Mouse (Mus musculus): ENCODE data around the gene Tac4. TPM values are rescaled to one million over a fixed set of nuclear protein-coding genes. Genes with fewer than 3 reads are reported as not detected.

The Tac4 gene
- polyA plus RNA-seq, 1 experiment from 2014 or later, result not detected

GRCm38 (mm10) chr11:95315215-95315955, 54.1 kb downstream of the Tac4 start:
- 71% methylated on average over 7 of the region's 7 CpGs for WGBS (ENCODE audit: insufficient replicate concordance)
- ATAC-seq (ENCODE audit: low read depth), result no peak
- Histone ChIP-seq H3K9me3 (replicated peaks; ENCODE audit: control insufficient read depth, low read length) (no peaks in the 10 kb centered on the region), H3K27ac (ENCODE audit: low read length) (no peak overlapping the region), H3K4me3 (ENCODE audit: low read depth, low read length) (no peak overlapping the region), H3K4me1 (ENCODE audit: control insufficient read depth, low read depth, low read length) (peaks cover 33% of the 10 kb centered on the region), H3K4me2 (ENCODE audit: low read depth, low read length) (no peak overlapping the region), H3K9ac (ENCODE audit: low read depth, low read length) (no peak overlapping the region), H3K36me3 (ENCODE audit: control insufficient read depth, insufficient read depth) (no peaks in the 10 kb centered on the region), H3K27me3 (ENCODE audit: control insufficient read depth, insufficient read depth, low read depth, low read length) (no peaks in the 10 kb centered on the region)

- H3K4me1 ChIP-seq (ENCODE audit: control insufficient read depth, low read depth, low read length), result peaks cover 28% of the 10 kb centered on the region
- H3K4me2 ChIP-seq (ENCODE audit: low read depth, low read length), result peak overlapping the region; percentile 18
- peak overlapping the region; percentile 81 for H3K27ac ChIP-seq (ENCODE audit: low read length)
These were observed 56.8 kb downstream of the Tac4 start for GRCm38 (mm10) chr11:95318116-95318515.

More at GRCm38 (mm10) chr11:95318116-95318515, 56.8 kb downstream of the Tac4 start:
- Histone ChIP-seq H3K9ac (ENCODE audit: low read depth, low read length) (0 out of 2 replicates have a peak overlapping the region, but pooled peaks have one; percentile 30), H3K36me3 (ENCODE audit: control insufficient read depth, insufficient read depth) (no peaks in the 10 kb centered on the region), H3K4me3 (ENCODE audit: low read depth, low read length) (0 out of 2 replicates have a peak overlapping the region, but pooled peaks have one; percentile 31), H3K9me3 (replicated peaks; ENCODE audit: control insufficient read depth, low read length) (no peaks in the 10 kb centered on the region), H3K27me3 (ENCODE audit: control insufficient read depth, insufficient read depth, low read depth, low read length) (no peaks in the 10 kb centered on the region)
- peak; percentile 74 for ATAC-seq (ENCODE audit: low read depth)
- WGBS (ENCODE audit: insufficient replicate concordance), result 27% methylated on average over 9 of the region's 9 CpGs

Other genes starting within 250 kb of the Tac4 start
- gene Pdk2, start 220.2 kb upstream of the Tac4 start, polyA plus RNA-seq (2015; fragmentation: Nextera tagmentation; extraction: Ambion mirVana), result 10.7 and 13.9 TPM in 2 replicates
- 1.7 and 2.2 TPM in 2 replicates for gene Itga3, start 184.7 kb upstream of the Tac4 start, polyA plus RNA-seq (2015; fragmentation: Nextera tagmentation; extraction: Ambion mirVana)
- gene Dlx3, start 141.4 kb upstream of the Tac4 start, polyA plus RNA-seq (2015; fragmentation: Nextera tagmentation; extraction: Ambion mirVana), result not detected in 2 replicates
- 0.07 and 0.13 TPM in 2 replicates for gene Dlx4, start 115.3 kb upstream of the Tac4 start, polyA plus RNA-seq (2015; fragmentation: Nextera tagmentation; extraction: Ambion mirVana)
- 29.4 and 31.2 TPM in 2 replicates for gene Kat7, start 48.7 kb downstream of the Tac4 start, polyA plus RNA-seq (2015; fragmentation: Nextera tagmentation; extraction: Ambion mirVana)
- 73.5 and 81.3 TPM in 2 replicates for gene Fam117a, start 75.5 kb downstream of the Tac4 start, polyA plus RNA-seq (2015; fragmentation: Nextera tagmentation; extraction: Ambion mirVana)
- 37.7 and 40.5 TPM in 2 replicates for gene Slc35b1, start 123.2 kb downstream of the Tac4 start, polyA plus RNA-seq (2015; fragmentation: Nextera tagmentation; extraction: Ambion mirVana)
- gene Spop, start 152.6 kb downstream of the Tac4 start, polyA plus RNA-seq (2015; fragmentation: Nextera tagmentation; extraction: Ambion mirVana), result 72.5 and 76.0 TPM in 2 replicates